Mouse (Mus musculus) embryonic fibroblast, embryonic 13.5 days (primary cell): Measurements from ENCODE around the gene Stim1. TPM values are rescaled to one million over a fixed set of nuclear protein-coding genes. Genes with fewer than 3 reads are reported as not detected.
"Not testable (repeated sequence)": the region's sequence is repeated elsewhere in the genome, so short reads cannot be mapped to it uniquely, and the experiment has no call there.

Source experiments
- H3K27ac ChIP-seq: 2 replicates; pipeline ENCODE4 v1.5.1; 2012; ENCODE audit warnings: low read length, control low read depth, inconsistent platforms; ENCODE audit not compliant: insufficient read depth
- H3K4me1 ChIP-seq: 2 replicates; pipeline ENCODE4 v1.6.1; 2011; ENCODE audit warnings: low read length; ENCODE audit not compliant: control insufficient read depth, insufficient read depth
- H3K4me3 ChIP-seq: 2 replicates; pipeline ENCODE4 v1.5.1; 2011; ENCODE audit warnings: mild to moderate bottlenecking, control low read depth, low read length; ENCODE audit not compliant: insufficient read depth
- CTCF ChIP-seq: IDR thresholded peaks from 2 replicates; pipeline ENCODE4 v1.5.1; 2011; ENCODE audit warnings: mild to moderate bottlenecking, control low read depth, low read length, moderate library complexity, borderline replicate concordance; ENCODE audit not compliant: insufficient read depth
- POLR2A ChIP-seq: IDR thresholded peaks from 2 replicates; pipeline ENCODE4 v1.6.1; 2011; ENCODE audit warnings: low read depth, mild to moderate bottlenecking, control low read depth, low read length, moderate library complexity
- polyA plus RNA-seq: library from polyadenylated mRNA; stranded (reverse); fragments of >200 nt; gene quantifications from 2 replicates; pipeline ENCODE4 v1.2.4, GENCODE M21; 2011; ENCODE audit warnings: low read depth; ENCODE audit not compliant: missing spikeins, insufficient read length

Gene Stim1
- polyA plus RNA-seq, 1 experiment = 27.6 TPM

GRCm38 (mm10) chr7:102385973-102386372 lies 118.4 kb downstream of the Stim1 start:
- TF ChIP-seq POLR2A = no peak
- TF ChIP-seq CTCF = no peak

GRCm38 (mm10) chr7:102389082-102389481 lies 121.5 kb downstream of the Stim1 start:
- TF ChIP-seq CTCF (no peak), POLR2A (no peak)
- Histone ChIP-seq H3K27ac (no peak overlapping the region; the same call in 1 of the 2 replicates), H3K4me3 (no peak overlapping the region), H3K4me1 (no peaks in the 10 kb centered on the region)

More at GRCm38 (mm10) chr7:102385973-102386372, 118.4 kb downstream of the Stim1 start:
- no peaks in the 10 kb centered on the region for H3K4me1 ChIP-seq
- H3K4me3 ChIP-seq = no peak overlapping the region
- H3K27ac ChIP-seq = no peak overlapping the region

- no peaks in the 10 kb centered on the region for H3K4me1 ChIP-seq
- no peak overlapping the region for H3K4me3 ChIP-seq
- no peak overlapping the region for H3K27ac ChIP-seq
- TF ChIP-seq CTCF (no peak), POLR2A (no peak)
Observed at GRCm38 (mm10) chr7:102393898-102394297, 126.3 kb downstream of the Stim1 start.

GRCm38 (mm10) chr7:102395894-102396293 lies 128.3 kb downstream of the Stim1 start:
- Histone ChIP-seq H3K27ac (no peak overlapping the region), H3K4me3 (no peak overlapping the region), H3K4me1 (no peaks in the 10 kb centered on the region)
- no peak for TF ChIP-seq POLR2A

GRCm38 (mm10) chr7:102396331-102396730 lies 128.7 kb downstream of the Stim1 start:
- H3K27ac ChIP-seq = no peak overlapping the region
- TF ChIP-seq POLR2A (no peak), CTCF (no peak)
- H3K4me1 ChIP-seq = no peaks in the 10 kb centered on the region
- H3K4me3 ChIP-seq = no peak overlapping the region

GRCm38 (mm10) chr7:102399180-102399731 lies 131.7 kb downstream of the Stim1 start:
- no peak overlapping the region for H3K27ac ChIP-seq
- no peak for TF ChIP-seq CTCF
- TF ChIP-seq POLR2A = no peak
- no peak overlapping the region for H3K4me3 ChIP-seq
- H3K4me1 ChIP-seq = no peaks in the 10 kb centered on the region

- Histone ChIP-seq H3K27ac (no peak overlapping the region), H3K4me1 (no peaks in the 10 kb centered on the region), H3K4me3 (no peak overlapping the region)
- TF ChIP-seq POLR2A = no peak
- no peak for TF ChIP-seq CTCF
Observed at GRCm38 (mm10) chr7:102404118-102404517, 136.5 kb downstream of the Stim1 start.

GRCm38 (mm10) chr7:102407440-102407839 lies 139.8 kb downstream of the Stim1 start:
- no peaks in the 10 kb centered on the region for H3K4me1 ChIP-seq
- H3K27ac ChIP-seq = no peak overlapping the region
- H3K4me3 ChIP-seq = no peak overlapping the region
- no peak for TF ChIP-seq CTCF
- TF ChIP-seq POLR2A = no peak

- not testable (repeated sequence) for H3K27ac ChIP-seq, H3K4me3 ChIP-seq, H3K4me1 ChIP-seq
Observed at GRCm38 (mm10) chr7:102415272-102415671, 147.7 kb downstream of the Stim1 start.

- TF ChIP-seq POLR2A (no peak), CTCF (no peak)
- Histone ChIP-seq H3K4me3 (no peak overlapping the region), H3K27ac (no peak overlapping the region), H3K4me1 (no peaks in the 10 kb centered on the region)
Observed at GRCm38 (mm10) chr7:102415841-102416240, 148.2 kb downstream of the Stim1 start.

- Histone ChIP-seq H3K27ac (no peak overlapping the region), H3K4me3 (no peak overlapping the region), H3K4me1 (no peaks in the 10 kb centered on the region)
- no peak for TF ChIP-seq POLR2A
- peak; percentile 27; the same call in 1 of the 2 replicates for TF ChIP-seq CTCF
Observed at GRCm38 (mm10) chr7:102417398-102417797, 149.8 kb downstream of the Stim1 start.
